Mouse (Mus musculus): Measurements from ENCODE around the gene Srp72.

Srp72 gene

DNA sequence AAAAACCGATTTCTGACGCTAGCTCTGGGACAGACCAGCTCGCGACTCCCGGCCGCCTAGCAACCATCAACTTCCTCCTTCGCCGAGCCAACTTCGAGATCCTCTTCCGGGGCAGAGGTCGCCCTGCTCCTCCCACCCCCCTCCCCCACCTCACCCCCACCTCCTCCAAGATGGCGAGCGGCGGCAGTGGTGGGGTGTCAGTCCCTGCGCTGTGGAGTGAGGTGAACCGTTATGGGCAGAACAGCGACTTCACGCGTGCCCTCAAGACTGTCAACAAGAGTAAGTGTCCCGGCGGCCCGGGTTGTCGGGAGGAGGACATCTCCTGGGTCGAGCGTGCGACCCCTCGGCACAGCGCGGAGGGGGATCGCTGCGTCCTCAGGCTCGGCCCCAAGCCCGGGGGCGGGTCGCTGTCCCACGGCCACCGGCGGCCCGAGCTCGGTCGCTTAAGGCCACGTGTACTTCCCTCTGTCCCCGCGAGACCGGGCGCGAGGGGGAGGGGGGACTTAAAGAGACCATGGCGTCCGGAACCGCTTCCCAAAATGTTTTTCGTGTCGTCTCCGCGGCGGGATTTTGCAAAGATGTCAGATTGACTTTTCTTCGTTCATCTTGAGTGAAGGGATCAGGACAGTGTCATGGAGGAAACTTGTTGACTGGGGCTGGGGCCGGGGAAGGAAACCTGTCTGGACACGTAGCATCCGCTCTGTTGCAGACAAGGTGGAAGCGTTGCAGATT is at the start of gene Srp72:
Gene Srp72 (plus strand): TSS at position 130 of the 732 bp plus-strand sequence.
- CTCF ChIA-PET = no interaction called here

DNA sequence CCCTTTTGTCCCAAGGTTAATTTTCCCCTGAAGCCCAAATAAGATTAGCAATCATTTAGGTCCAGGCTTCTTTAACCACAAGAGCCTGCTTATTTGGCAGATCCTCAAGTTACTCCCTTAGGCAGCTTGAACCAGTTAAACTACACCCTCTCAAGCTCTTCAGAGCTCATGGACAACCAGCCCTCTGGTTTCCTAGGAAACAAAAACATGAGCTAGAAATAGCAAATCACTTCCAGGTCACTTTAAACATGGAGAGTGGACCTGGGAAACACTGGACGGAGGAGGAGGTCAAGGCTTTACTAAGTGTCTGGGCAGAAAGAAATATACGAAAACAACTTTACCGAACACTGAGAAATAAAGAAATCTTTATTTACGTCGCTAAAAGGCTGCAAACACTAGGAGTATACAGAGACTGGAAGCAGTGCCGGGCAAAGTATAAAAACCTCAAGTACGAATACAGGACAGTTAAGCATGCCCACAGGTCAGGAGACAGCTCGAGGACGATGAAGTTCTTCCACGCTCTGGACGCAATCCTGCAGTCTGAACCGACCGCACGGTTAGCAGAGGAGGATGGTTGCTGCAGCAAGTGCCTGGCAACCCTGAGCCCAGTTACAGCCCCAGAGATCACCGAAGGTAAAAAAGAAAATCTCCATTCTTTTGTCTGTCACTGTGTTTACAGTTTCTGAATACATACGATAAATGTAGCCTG is 46.2 kb upstream of the Srp72 start:
- CTCF ChIA-PET = interaction anchor here (0.6 kb wide), 1 partner anchor 22 kb away, joined by 3 read pairs; no protein-coding TSS in a partner anchor

- CTCF ChIA-PET = no interaction called here
Observed at GRCm38 (mm10) chr5:76929180-76929877, 45.2 kb upstream of the Srp72 start.

DNA sequence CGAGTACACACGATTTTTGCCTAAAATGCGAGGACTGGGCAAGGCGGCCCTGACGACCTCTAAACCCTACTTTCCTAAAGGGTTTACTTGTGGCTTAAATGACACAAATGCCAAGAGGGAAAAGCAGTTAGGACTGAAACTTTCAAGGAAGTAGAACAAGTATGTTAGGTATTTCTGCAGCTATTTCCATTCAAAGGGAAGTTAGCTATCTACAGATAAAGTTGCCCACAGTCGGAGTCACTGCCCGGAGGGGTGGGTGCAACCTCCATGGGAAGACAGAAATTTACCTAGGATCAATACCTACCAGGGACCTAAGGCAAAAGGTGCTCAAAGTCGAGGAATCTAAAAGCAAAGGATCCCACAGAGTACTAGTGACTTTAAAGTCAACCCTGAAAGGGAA is 34.8 kb upstream of the Srp72 start:
- CTCF ChIA-PET = no interaction called here

- CTCF ChIA-PET = no interaction called here
Observed at GRCm38 (mm10) chr5:76941975-76942374, 32.5 kb upstream of the Srp72 start.

DNA sequence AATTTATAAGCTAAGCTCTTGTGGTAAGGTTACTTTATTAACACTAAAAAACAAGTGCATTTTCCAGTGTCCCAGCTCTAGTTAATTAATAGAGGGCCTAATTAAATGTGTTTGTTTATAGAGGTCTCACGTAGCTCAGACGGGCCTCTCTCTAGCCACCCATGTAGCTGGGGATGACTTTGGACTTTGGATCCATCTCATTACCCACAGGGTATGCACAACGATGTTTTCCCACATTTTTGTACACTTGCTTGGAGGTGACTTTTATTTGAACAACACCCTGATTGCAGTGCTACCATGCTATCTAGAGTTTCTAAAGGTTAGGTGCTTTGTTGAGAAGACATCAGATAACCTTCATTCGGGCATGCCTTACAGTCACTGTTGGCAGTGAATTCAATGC is 32.0 kb upstream of the Srp72 start:
- CTCF ChIA-PET = no interaction called here

DNA sequence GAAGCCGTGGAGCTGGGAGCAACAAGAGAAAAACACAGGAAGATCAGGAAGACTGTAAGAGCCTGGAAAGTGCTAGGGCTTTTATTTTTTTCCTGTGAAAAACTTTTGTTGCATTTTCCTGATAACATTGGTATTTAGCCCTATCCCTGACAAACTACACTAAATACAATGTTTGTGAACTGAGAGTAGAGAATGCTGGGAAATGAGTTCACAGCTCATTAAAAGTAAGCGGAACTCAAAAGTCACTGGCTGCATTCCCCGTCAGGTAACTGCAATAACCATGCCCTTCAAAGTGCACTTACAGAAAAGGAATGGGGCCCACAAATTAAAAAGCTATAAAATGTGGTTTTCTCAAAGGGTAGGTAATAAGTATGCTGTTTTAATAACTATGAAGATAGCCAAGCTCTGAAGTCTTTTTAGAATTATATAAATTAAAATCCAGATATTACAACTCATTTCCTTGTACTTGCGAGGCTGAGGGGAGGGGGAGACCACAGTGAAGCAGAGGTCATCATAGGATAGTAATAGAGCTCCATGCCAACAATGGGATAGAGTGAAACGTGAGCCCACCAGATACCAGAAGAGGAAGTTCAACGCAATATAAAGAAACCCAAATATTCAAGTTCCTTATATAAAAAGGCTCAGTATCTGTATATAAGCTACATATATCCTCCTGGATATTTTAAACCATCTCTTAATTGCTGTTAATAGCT is 29.4 kb upstream of the Srp72 start:
- CTCF ChIA-PET = no interaction called here

GRCm38 (mm10) chr5:76945678-76946033 is 28.8 kb upstream of the Srp72 start:
- CTCF ChIA-PET = no interaction called here

- CTCF ChIA-PET = no interaction called here
Observed at GRCm38 (mm10) chr5:76947142-76947541, 27.3 kb upstream of the Srp72 start.

GRCm38 (mm10) chr5:76947758-76948157 is 26.7 kb upstream of the Srp72 start:
- CTCF ChIA-PET = no interaction called here

- CTCF ChIA-PET = interaction anchor here (0.6 kb wide), 1 partner anchor 23 kb away, joined by 3 read pairs; no protein-coding TSS in a partner anchor
Observed at GRCm38 (mm10) chr5:76950343-76951105, 24.0 kb upstream of the Srp72 start.

DNA sequence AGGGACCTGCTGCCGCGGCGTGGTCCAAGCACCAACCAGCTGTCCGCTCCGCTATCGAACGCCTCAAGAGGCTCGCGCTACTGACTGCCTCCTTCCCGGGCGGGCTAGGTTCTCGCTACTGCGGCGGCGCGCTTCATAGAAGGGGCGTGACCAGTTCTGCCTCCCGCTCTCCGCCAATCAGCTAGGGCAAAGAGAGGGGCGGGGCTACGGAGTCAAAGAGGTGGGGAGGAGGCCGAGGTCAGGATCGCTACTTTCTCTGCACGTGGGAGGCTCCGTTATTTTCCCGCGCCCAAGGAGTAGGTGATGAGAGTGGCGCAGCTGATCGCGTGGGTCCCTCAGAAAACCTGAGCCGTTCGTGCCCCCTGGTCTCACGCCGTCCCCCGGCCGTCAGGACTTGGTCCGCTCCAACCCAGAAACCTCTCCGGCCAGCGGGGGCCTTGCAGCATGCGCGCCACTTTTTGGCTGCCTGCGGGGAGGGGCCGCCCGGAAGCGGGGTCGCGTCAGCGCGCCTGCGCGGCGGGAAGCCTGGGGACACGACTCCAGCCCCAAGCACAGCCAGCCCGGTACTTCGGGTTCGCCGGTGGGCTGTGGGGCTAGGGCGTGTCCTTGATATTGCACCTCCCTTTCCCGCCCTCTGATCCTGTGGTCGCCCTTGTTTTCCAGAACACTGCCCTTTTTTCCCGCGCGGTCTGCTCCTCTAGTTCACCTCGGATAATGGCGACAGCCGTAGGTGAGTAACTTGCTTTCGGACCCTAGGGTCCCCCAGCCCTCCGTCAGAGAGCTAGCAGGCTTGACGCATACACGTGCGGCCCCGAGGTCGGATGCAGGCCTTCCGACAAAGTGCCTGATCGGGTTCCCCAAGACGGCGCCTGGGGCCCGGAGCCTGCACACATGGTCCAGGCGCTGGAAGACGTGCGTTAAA is 23.1 kb upstream of the Srp72 start, which contains the start of the genes Paics and Ppat:
Gene Paics (plus strand): TSS at position 202 of the 922 bp plus-strand sequence.
Gene Ppat (minus strand): TSS at position 473 of the 922 bp plus-strand sequence.
- CTCF ChIA-PET = interaction anchor here (0.6 kb wide), 1 partner anchor 23 kb away, joined by 3 read pairs; no protein-coding TSS in a partner anchor

GRCm38 (mm10) chr5:76952112-76953040 is 22.1 kb upstream of the Srp72 start:
- CTCF ChIA-PET = no interaction called here

GRCm38 (mm10) chr5:76953794-76954193 is 20.7 kb upstream of the Srp72 start:
- CTCF ChIA-PET = no interaction called here

DNA sequence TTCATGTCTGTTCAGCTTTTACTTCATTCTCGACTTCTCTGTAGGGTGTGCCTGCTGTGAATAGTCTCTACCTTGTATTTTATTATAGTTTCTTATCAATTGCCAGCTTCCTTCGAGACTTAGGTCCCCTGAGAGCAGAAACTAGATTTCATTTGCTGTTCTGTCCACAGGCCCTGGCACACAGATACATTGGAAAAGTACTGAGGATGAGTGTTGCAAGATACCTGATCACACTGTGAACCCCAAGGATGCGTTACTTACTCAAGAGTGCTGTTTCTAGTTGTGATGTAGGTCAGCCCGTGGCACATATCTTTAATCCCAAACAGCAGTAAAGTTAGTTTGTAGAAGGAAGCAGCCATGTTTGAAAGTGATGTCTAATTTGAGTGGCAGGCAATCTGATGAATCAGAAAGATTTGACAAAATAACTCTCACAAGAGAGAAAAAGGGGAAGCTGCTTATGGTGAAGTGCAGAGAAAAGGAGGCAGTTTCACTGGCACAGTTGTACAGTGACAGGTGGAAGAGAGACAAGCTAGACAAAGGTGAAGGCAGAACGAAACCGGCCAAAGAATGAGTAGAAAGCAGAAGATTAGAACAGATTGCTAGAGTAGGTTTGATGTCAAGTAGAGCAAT is 20.1 kb upstream of the Srp72 start:
- CTCF ChIA-PET = interaction anchor here (0.5 to 1.2 kb wide), 2 partner anchors 17 to 19 kb away, joined by 3 read pairs; no protein-coding TSS in a partner anchor

DNA sequence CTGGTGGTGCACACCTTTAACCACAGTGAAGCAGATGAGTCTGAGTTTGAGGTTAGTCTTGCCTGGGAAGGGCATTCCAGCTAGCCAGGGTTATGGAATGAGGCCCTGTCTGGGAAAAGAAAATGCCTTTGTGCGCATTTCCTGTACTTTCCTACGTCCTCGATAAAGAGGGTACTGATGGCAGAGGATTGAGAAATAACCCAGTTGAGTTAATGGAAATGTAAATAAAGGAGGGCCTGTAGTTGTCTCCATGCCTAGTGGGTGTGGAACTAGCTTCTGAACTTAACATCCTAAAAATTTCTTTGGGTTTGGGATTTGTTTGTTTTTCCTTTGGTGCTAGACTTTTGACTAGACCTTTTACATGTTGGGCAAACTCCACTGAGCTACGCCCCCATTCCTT is 19.0 kb upstream of the Srp72 start:
- CTCF ChIA-PET = interaction anchor here (1.2 kb wide), 1 partner anchor 18 kb away, joined by 3 read pairs; no protein-coding TSS in a partner anchor

DNA sequence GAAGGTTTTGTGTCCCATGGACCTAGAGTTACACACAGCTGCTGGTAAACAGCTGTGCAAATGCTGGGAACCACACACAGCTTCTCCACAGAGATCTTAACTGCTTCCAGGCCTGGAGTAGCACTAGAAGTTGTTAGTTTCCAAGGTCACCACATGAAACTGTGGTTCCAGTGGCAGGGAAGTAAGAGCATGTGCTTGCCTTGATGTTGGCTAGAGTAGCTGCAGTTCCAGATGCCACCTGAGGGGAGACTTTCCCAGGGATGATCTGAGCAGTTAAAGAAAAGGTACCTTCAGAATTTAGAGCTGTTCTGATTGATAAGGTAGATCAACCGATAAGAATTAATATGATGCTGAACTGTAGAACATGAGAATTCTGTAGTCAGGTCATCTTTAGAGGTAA is 16.5 kb upstream of the Srp72 start:
- CTCF ChIA-PET = no interaction called here

GRCm38 (mm10) chr5:76959587-76959986 is 14.9 kb upstream of the Srp72 start:
- CTCF ChIA-PET = no interaction called here

All from spleen, embryonic (tissue).